ENCODE assay signal across 23 mouse cellular contexts in genomic region chr19:56108796-56109195, GRCm38 (mm10).
DNase-seq lines count a peak whose midpoint lies in the region; ATAC-seq lines count a peak whose summit lies in the region.
"Had no signal": no experiment of that assay in that cellular context is flagged by ENCODE, and none has a peak within 500 bp of the region (broad histone marks: within the 10 kb centered on the region; RNA-seq: fewer than 3 reads in every experiment).

No protein-coding gene starts in this region.

- peaks cover 47% of the 10 kb centered on the region for H3K4me1 ChIP-seq in limb, embryonic 12.5 days (replicated peaks)
- H3K4me1 ChIP-seq in midbrain, embryonic 11.5 days (ENCODE audit: control insufficient read depth, insufficient read depth, low read length): 0 out of 2 replicates have a peak, but pooled peaks cover 2% of the 10 kb centered on the region
- no peaks in the 10 kb centered on the region for H3K4me1 ChIP-seq in heart, embryonic 12.5 days (replicated peaks)
- H3K4me1 ChIP-seq in forebrain, embryonic 13.5 days: no peaks in the 10 kb centered on the region

- ATAC-seq in limb, embryonic 12.5 days (ENCODE audit: insufficient number of reproducible peaks, insufficient read depth, low FRiP score, low TSS enrichment, low read depth): no peak
- ATAC-seq in midbrain, embryonic 11.5 days (ENCODE audit: low FRiP score): no peak
- no peak for ATAC-seq in heart, embryonic 12.5 days (ENCODE audit: insufficient number of reproducible peaks, low FRiP score)
- ATAC-seq in forebrain, embryonic 13.5 days: no peak
- ATAC-seq: activated CD4-positive, CD25-positive, alpha-beta regulatory T cell, adult 4 months; forebrain, embryonic 14.5 days; forebrain, embryonic 16.5 days; Patski had no signal

- peaks cover 19% of the 10 kb centered on the region for H3K27me3 ChIP-seq in limb, embryonic 12.5 days
- H3K27me3 ChIP-seq in midbrain, embryonic 11.5 days (ENCODE audit: control insufficient read depth, insufficient read depth, low read length): no peaks in the 10 kb centered on the region
- H3K27me3 ChIP-seq in heart, embryonic 12.5 days (replicated peaks): no peaks in the 10 kb centered on the region; the same call in 1 of the 2 replicates
- peaks cover 5% of the 10 kb centered on the region; the same call in 1 of the 2 replicates for H3K27me3 ChIP-seq in forebrain, embryonic 13.5 days
- H3K27me3 ChIP-seq: embryonic facial prominence, embryonic 12.5 days; Patski had no signal

- WGBS in limb, embryonic 12.5 days: 51% methylated on average over 6 of the region's 6 CpGs
- 92% methylated on average over 6 of the region's 6 CpGs for WGBS in midbrain, embryonic 11.5 days
- WGBS in heart, embryonic 12.5 days: 84% methylated on average over 6 of the region's 6 CpGs
- 92% methylated on average over 6 of the region's 6 CpGs for WGBS in forebrain, embryonic 13.5 days

- no peak overlapping the region for H3K4me2 ChIP-seq in limb, embryonic 12.5 days
- H3K4me2 ChIP-seq in midbrain, embryonic 11.5 days: no peak overlapping the region
- no peak overlapping the region for H3K4me2 ChIP-seq in heart, embryonic 12.5 days
- no peak overlapping the region for H3K4me2 ChIP-seq in forebrain, embryonic 13.5 days
- H3K4me2 ChIP-seq: embryonic facial prominence, embryonic 12.5 days had no signal

- H3K9ac ChIP-seq in limb, embryonic 12.5 days (replicated peaks): no peak overlapping the region
- H3K9ac ChIP-seq in midbrain, embryonic 11.5 days (ENCODE audit: low read length): no peak overlapping the region
- H3K9ac ChIP-seq in heart, embryonic 12.5 days: no peak overlapping the region
- no peak overlapping the region for H3K9ac ChIP-seq in forebrain, embryonic 13.5 days
- H3K9ac ChIP-seq: embryonic facial prominence, embryonic 12.5 days had no signal

- 0 out of 2 replicates have a peak, but pooled peaks cover 7% of the 10 kb centered on the region for H3K9me3 ChIP-seq in limb, embryonic 12.5 days
- no peaks in the 10 kb centered on the region for H3K9me3 ChIP-seq in midbrain, embryonic 11.5 days (ENCODE audit: control insufficient read depth, low read length)
- H3K9me3 ChIP-seq in heart, embryonic 12.5 days (replicated peaks): 0 out of 2 replicates have a peak, but pooled peaks cover 4% of the 10 kb centered on the region
- no peaks in the 10 kb centered on the region; the same call in 1 of the 2 replicates for H3K9me3 ChIP-seq in forebrain, embryonic 13.5 days (replicated peaks)
- H3K9me3 ChIP-seq: embryonic facial prominence, embryonic 12.5 days had no signal

- H3K4me3 ChIP-seq in limb, embryonic 12.5 days (replicated peaks): no peak overlapping the region
- H3K4me3 ChIP-seq in midbrain, embryonic 11.5 days (ENCODE audit: low read depth, low read length): no peak overlapping the region
- no peak overlapping the region for H3K4me3 ChIP-seq in heart, embryonic 12.5 days
- H3K4me3 ChIP-seq in forebrain, embryonic 13.5 days: no peak overlapping the region
- H3K4me3 ChIP-seq: embryonic facial prominence, embryonic 10.5 days; embryonic facial prominence, embryonic 12.5 days; erythroblast, embryonic 14.5 days had no signal

- H3K27ac ChIP-seq in limb, embryonic 12.5 days: peak overlapping the region; percentile 51; the same call in 1 of the 2 replicates
- H3K27ac ChIP-seq in midbrain, embryonic 11.5 days (ENCODE audit: low read depth, low read length): no peak overlapping the region
- no peak overlapping the region for H3K27ac ChIP-seq in heart, embryonic 12.5 days (ENCODE audit: poor library complexity, severe bottlenecking)
- no peak overlapping the region for H3K27ac ChIP-seq in forebrain, embryonic 13.5 days
- H3K27ac ChIP-seq: embryonic facial prominence, embryonic 10.5 days; embryonic facial prominence, embryonic 12.5 days had no signal

- H3K36me3 ChIP-seq in limb, embryonic 12.5 days: no peaks in the 10 kb centered on the region
- no peaks in the 10 kb centered on the region for H3K36me3 ChIP-seq in midbrain, embryonic 11.5 days (ENCODE audit: control insufficient read depth, insufficient read depth, low read length)
- no peaks in the 10 kb centered on the region for H3K36me3 ChIP-seq in heart, embryonic 12.5 days
- H3K36me3 ChIP-seq in forebrain, embryonic 13.5 days (ENCODE audit: poor library complexity, severe bottlenecking): no peaks in the 10 kb centered on the region
- H3K36me3 ChIP-seq: embryonic facial prominence, embryonic 10.5 days; embryonic facial prominence, embryonic 12.5 days had no signal

- peak; percentile 89 for DNase-seq in NIH3T3 (ENCODE audit: low read depth)
- DNase-seq in fibroblast of lung, adult 2 months (ENCODE audit: low read depth): peak; percentile 34
- no peak for DNase-seq in thymus, adult 18-20 months
- no peak for DNase-seq in midbrain, embryonic 11.5 days (ENCODE audit: low spot score, missing footprints)
- DNase-seq: adrenal gland, adult 8-10 months; adrenal gland, postnatal 14 days; adrenal gland, postnatal 36 days; B cell, adult 2 months; cerebellum, adult 11-12 months; cerebellum, adult 2 months; cerebellum, adult 9-10 months; cerebellum, postnatal 10 days; cerebellum, postnatal 25 days had no signal

Comparison
In these comparisons a context has a peak if more than half of its experiments do, and no peak if none do; other contexts are left out.
1. DNase-seq: peak in NIH3T3 (single experiment) and fibroblast of lung, adult 2 months (single experiment); none in thymus, adult 18-20 months (0 of 2) and midbrain, embryonic 11.5 days (single experiment).